Mouse (Mus musculus) forebrain, postnatal 0 days (tissue): ENCODE results near the gene Fam216a. TPM values are rescaled to one million over a fixed set of nuclear protein-coding genes. Genes with fewer than 3 reads are reported as not detected.

Source experiments
- ATAC-seq: fragments of 200-750 bp; cut with Nextera tagmentation; 2 replicates; pipeline ENCODE4 v1.8.0; 2017; ENCODE audit warnings: mild to moderate bottlenecking, moderate library complexity
- DNase-seq: peaks from one replicate; pipeline ENCODE4 v3.0.0-alpha.2; 2015
- H3K27ac ChIP-seq: fragments of 300-500 bp; sonication (generic); 2 replicates; pipeline ENCODE4 v1.5.1; 2014; ENCODE audit warnings: low read depth, mild to moderate bottlenecking, antibody characterized with exemption, low read length, moderate library complexity, mixed read lengths
- H3K27me3 ChIP-seq: fragments of 300-500 bp; sonication (generic); 2 replicates; pipeline ENCODE4 v1.6.1; 2014; ENCODE audit warnings: mild to moderate bottlenecking, low read length, mixed read lengths; ENCODE audit not compliant: insufficient read depth
- H3K36me3 ChIP-seq: fragments of 300-500 bp; sonication (generic); 2 replicates; pipeline ENCODE4 v1.6.1; 2014; ENCODE audit warnings: mild to moderate bottlenecking, moderate library complexity; ENCODE audit not compliant: insufficient read depth
- H3K4me1 ChIP-seq: fragments of 300-500 bp; sonication (generic); 2 replicates; pipeline ENCODE4 v1.6.1; 2014; ENCODE audit warnings: antibody characterized with exemption; ENCODE audit not compliant: insufficient read depth
- H3K4me2 ChIP-seq: fragments of 300-500 bp; sonication (generic); 2 replicates; pipeline ENCODE4 v1.6.1; 2014; ENCODE audit warnings: low read depth, mild to moderate bottlenecking, moderate library complexity
- H3K4me3 ChIP-seq: fragments of 300-500 bp; sonication (generic); 2 replicates; pipeline ENCODE4 v1.5.1; 2014; ENCODE audit warnings: low read depth, low read length, mixed read lengths
- H3K9ac ChIP-seq: fragments of 300-500 bp; sonication (generic); 2 replicates; pipeline ENCODE4 v1.6.1; 2014; ENCODE audit warnings: mild to moderate bottlenecking
- H3K9me3 ChIP-seq: fragments of 300-500 bp; sonication (generic); 2 replicates; pipeline ENCODE4 v1.6.1; 2016; ENCODE audit warnings: low read length
- CTCF ChIP-seq: sonication (generic); IDR thresholded peaks from 2 replicates; pipeline ENCODE4 v1.5.1; 2016; ENCODE audit warnings: antibody characterized with exemption, control low read depth, low read depth
- WGBS: fragments of 180-500 bp; shearing (Covaris S2); extraction: QIAGEN DNeasy Blood & Tissue Kit; methylation state at CpG from one replicate; pipeline ENCODE4 v1.1.7; 2014; 5-methylcytosine and 5-hydroxymethylcytosine counted together
- polyA plus RNA-seq: library from polyadenylated mRNA; unstranded; fragments of >200 nt; fragmentation: Nextera tagmentation; extraction: Ambion mirVana; gene quantifications from 2 replicates; pipeline ENCODE4 v1.2.1, GENCODE M21; 2015
- total RNA-seq: library from RNA; depleted of rRNA; stranded (reverse); fragments of >200 nt; gene quantifications from 2 replicates; pipeline ENCODE4 v1.2.3, GENCODE M21; 2014

Gene Fam216a
- total and polyA plus RNA-seq, 2 experiments from 2014 or later, result 141 to 147 TPM

DNA sequence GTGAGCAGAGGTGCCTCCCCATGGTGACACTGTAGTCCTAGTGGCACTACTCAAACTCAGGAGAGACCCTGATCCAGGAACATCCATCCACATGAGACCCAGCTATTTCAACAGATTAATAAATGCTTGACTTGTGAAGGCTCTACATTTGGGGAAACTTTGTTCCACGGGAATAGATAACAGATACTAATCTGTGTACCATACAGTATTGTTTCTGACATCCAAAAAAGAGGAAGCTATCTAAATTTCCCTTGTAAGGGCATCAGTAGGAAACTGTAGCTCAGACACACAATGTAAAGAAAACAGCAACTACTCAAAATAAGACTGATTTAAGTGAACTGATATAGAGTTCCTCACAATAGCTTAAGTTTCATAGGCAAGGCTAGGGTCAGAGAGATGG lies 29.3 kb downstream of the Fam216a start:
- DNase-seq, result no peak
- no peaks in the 10 kb centered on the region for H3K4me1 ChIP-seq
- no peak for TF ChIP-seq CTCF
- H3K4me2 ChIP-seq, result no peak overlapping the region
- 87% methylated on average over 1 of the region's 1 CpGs for WGBS
- ATAC-seq, result no peak
- no peaks in the 10 kb centered on the region for H3K27me3 ChIP-seq
- H3K27ac ChIP-seq, result no peak overlapping the region
- H3K9ac ChIP-seq, result no peak overlapping the region
- H3K36me3 ChIP-seq, result no peaks in the 10 kb centered on the region
- H3K4me3 ChIP-seq, result no peak overlapping the region
- H3K9me3 ChIP-seq, result no peaks in the 10 kb centered on the region

DNA sequence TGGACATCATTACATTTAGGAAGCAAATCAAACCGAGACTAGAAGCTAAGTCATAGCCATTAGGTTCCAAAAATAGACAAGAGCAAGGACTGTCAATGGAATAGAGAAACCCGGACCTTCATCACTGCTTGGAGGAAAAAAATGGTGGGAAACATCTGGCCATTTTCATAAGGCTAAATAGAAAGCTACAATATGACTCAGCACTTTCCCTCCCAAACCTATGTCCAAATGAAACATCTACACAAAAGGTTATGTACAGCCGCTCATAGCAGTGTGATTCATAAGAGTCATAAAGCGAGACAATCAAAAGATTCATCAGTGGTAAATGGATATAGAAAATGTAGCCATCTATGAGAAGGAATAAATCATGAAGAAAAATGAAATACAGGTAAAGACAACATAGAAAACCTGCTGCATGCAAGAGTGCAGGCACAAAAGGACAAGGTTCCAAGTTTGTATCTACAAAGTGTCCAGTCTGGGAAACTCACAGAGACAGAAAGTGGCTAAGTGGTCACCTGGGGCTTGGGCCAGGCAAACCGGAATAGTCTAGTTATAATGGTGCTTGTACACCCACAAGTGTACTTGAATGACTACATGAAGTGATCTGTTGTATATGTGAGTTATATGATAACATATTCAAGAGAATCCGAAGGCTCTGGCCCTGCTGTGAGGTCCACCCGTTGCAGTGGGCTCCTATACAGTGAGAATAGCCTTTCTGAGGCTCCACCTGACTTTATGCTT lies 35.4 kb downstream of the Fam216a start:
- no peak for TF ChIP-seq CTCF

GRCm38 (mm10) chr5:122334682-122335081 lies 37.5 kb downstream of the Fam216a start:
- WGBS, result 70% methylated on average over 3 of the region's 3 CpGs
- Histone ChIP-seq H3K27ac (no peak overlapping the region), H3K9ac (no peak overlapping the region), H3K36me3 (no peaks in the 10 kb centered on the region), H3K4me2 (no peak overlapping the region), H3K4me1 (no peaks in the 10 kb centered on the region), H3K4me3 (no peak overlapping the region), H3K27me3 (no peaks in the 10 kb centered on the region), H3K9me3 (no peaks in the 10 kb centered on the region)
- DNase-seq (no peak), ATAC-seq (no peak)
- no peak for TF ChIP-seq CTCF

More for the DNA sequence above, 35.4 kb downstream of the Fam216a start:
- ATAC-seq (no peak), DNase-seq (no peak)
- Histone ChIP-seq H3K9ac (no peak overlapping the region), H3K27ac (no peak overlapping the region), H3K36me3 (no peaks in the 10 kb centered on the region), H3K4me1 (no peaks in the 10 kb centered on the region), H3K27me3 (no peaks in the 10 kb centered on the region), H3K9me3 (no peaks in the 10 kb centered on the region), H3K4me2 (no peak overlapping the region), H3K4me3 (no peak overlapping the region)
- 92% methylated on average over 7 of the region's 7 CpGs for WGBS

GRCm38 (mm10) chr5:122330269-122330668 lies 41.9 kb downstream of the Fam216a start:
- DNase-seq, result no peak
- Histone ChIP-seq H3K9me3 (no peaks in the 10 kb centered on the region), H3K4me3 (no peak overlapping the region), H3K27me3 (no peaks in the 10 kb centered on the region), H3K9ac (no peak overlapping the region), H3K36me3 (peaks cover 10% of the 10 kb centered on the region), H3K27ac (no peak overlapping the region), H3K4me1 (0 out of 2 replicates have a peak, but pooled peaks cover 3% of the 10 kb centered on the region), H3K4me2 (no peak overlapping the region)
- no peak for ATAC-seq
- no peak for TF ChIP-seq CTCF
- WGBS, result 88% methylated on average over 4 of the region's 4 CpGs

DNA sequence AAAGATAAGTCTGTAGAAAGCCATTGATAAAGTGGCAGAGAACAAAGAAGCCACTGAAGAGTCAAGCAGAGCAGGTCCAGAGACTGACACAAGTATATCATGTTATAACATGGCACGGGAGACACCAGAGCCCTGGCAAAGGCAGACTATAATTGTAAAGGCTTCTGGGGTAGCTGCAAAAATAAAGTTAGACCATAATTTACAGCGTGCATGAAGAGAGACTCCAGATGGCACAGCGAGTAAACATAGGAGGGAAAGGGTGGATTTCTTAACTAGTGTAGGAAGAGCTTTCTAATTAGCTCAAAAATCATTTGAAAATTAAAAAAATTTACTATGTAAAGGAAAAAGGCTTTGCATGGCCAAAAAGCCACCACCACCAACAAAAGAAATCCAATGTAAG lies 44.9 kb downstream of the Fam216a start:
- Histone ChIP-seq H3K27ac (peak overlapping the region; percentile 74), H3K4me1 (0 out of 2 replicates have a peak, but pooled peaks cover 3% of the 10 kb centered on the region), H3K36me3 (peaks cover 16% of the 10 kb centered on the region), H3K4me3 (no peak overlapping the region), H3K9me3 (no peaks in the 10 kb centered on the region), H3K4me2 (no peak overlapping the region), H3K27me3 (no peaks in the 10 kb centered on the region), H3K9ac (no peak overlapping the region)
- TF ChIP-seq CTCF, result no peak
- WGBS, result 63% methylated on average over 3 of the region's 3 CpGs
- peak; percentile 25 for DNase-seq
- peak; percentile 60 for ATAC-seq

DNA sequence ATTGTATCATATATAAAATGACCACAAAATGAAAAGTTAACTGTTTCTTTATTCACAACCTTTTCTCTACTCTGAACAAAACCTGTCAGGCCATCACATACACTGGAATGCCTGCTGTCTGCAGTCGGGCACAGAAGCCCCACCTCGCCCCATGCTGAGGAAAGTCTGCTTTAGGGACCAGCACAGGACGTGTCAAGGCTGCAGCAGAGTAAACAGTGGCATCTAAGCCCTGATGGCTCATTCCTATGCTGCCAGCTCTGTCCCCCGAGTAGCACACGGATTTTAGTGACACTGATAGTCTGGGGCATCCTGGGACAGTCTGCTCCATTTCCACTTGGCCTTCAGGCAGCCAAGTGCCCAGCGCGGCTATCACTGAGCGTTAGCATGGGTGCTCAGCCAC lies 46.7 kb downstream of the Fam216a start:
- Histone ChIP-seq H3K9ac (no peak overlapping the region), H3K36me3 (peaks cover 19% of the 10 kb centered on the region), H3K27me3 (no peaks in the 10 kb centered on the region), H3K4me2 (no peak overlapping the region), H3K4me3 (no peak overlapping the region), H3K4me1 (0 out of 2 replicates have a peak, but pooled peaks cover 3% of the 10 kb centered on the region), H3K27ac (no peak overlapping the region), H3K9me3 (no peaks in the 10 kb centered on the region)
- 86% methylated on average over 8 of the region's 8 CpGs for WGBS
- TF ChIP-seq CTCF, result no peak
- DNase-seq (no peak), ATAC-seq (no peak; the same call in 1 of the 2 replicates)

GRCm38 (mm10) chr5:122324608-122325431 lies 47.3 kb downstream of the Fam216a start:
- Histone ChIP-seq H3K9me3 (no peaks in the 10 kb centered on the region), H3K27me3 (no peaks in the 10 kb centered on the region), H3K4me2 (no peak overlapping the region), H3K4me3 (no peak overlapping the region), H3K27ac (no peak overlapping the region), H3K4me1 (0 out of 2 replicates have a peak, but pooled peaks cover 3% of the 10 kb centered on the region), H3K9ac (no peak overlapping the region), H3K36me3 (peaks cover 23% of the 10 kb centered on the region)
- no peak for ATAC-seq
- 86% methylated on average over 23 of the region's 23 CpGs for WGBS
- no peak for TF ChIP-seq CTCF
- DNase-seq, result peak; percentile 22
